Mouse (Mus musculus): ENCODE measurements around the gene Slc6a9. TPM values are rescaled to one million over a fixed set of nuclear protein-coding genes. Genes with fewer than 3 reads are reported as not detected.

Gene Slc6a9
- total RNA-seq, 1 experiment from 2014 or later: not detected

GRCm38 (mm10) chr4:117836204-117836767, 2.0 kb downstream of the Slc6a9 start:
- peak; percentile 55 for ATAC-seq (ENCODE audit: extremely low read depth, insufficient number of reproducible peaks, low FRiP score, poor library complexity, severe bottlenecking)

- ATAC-seq (ENCODE audit: extremely low read depth, insufficient number of reproducible peaks, low FRiP score, poor library complexity, severe bottlenecking): no peak
Observed at GRCm38 (mm10) chr4:117837271-117837670, 3.0 kb downstream of the Slc6a9 start.

GRCm38 (mm10) chr4:117839366-117839765, 5.1 kb downstream of the Slc6a9 start:
- no peak for ATAC-seq (ENCODE audit: extremely low read depth, insufficient number of reproducible peaks, low FRiP score, poor library complexity, severe bottlenecking)

DNA sequence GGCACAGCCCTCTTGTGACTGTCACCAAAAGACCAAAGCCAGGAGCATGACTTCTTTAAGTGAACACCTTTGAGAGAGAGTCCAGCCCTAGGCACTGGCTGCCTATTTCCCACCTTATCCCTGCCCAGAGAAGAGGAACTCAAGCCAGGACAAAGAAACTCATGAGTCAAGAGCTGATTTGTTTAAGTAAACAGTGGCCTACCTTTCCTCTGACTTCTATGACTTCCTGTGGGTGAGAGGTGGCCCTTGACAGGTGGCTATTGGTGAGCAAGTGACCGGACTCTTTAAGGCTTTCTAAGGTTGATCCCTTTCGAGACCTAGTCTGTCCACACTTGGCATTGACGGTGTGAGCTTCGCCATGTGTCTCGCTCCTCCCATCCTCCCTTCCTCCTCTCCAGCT, 6.5 kb downstream of the Slc6a9 start:
- no peak for ATAC-seq (ENCODE audit: extremely low read depth, insufficient number of reproducible peaks, low FRiP score, poor library complexity, severe bottlenecking)

- no peak for ATAC-seq (ENCODE audit: extremely low read depth, insufficient number of reproducible peaks, low FRiP score, poor library complexity, severe bottlenecking)
Observed at GRCm38 (mm10) chr4:117841566-117841965, 7.3 kb downstream of the Slc6a9 start.

DNA sequence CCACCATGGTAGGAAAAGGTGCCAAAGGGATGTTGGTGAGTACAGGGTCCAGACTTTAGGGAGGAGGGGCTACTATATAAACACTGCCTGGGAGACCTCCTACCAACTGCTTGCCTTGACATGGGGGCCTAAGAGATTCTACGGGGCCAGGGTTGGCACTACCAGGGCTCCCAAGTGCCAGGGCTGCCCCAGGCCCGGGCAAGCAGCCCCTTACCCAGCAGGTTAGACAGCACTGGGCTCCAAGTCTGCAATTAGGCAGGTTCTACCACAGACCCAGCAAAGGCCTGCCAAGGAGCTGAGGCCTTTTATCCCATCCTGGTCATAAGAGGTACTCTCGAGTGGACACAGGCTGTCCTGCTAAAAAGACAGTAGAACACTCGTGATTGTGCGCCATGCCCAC, 8.8 kb downstream of the Slc6a9 start:
- no peak for ATAC-seq (ENCODE audit: extremely low read depth, insufficient number of reproducible peaks, low FRiP score, poor library complexity, severe bottlenecking)

DNA sequence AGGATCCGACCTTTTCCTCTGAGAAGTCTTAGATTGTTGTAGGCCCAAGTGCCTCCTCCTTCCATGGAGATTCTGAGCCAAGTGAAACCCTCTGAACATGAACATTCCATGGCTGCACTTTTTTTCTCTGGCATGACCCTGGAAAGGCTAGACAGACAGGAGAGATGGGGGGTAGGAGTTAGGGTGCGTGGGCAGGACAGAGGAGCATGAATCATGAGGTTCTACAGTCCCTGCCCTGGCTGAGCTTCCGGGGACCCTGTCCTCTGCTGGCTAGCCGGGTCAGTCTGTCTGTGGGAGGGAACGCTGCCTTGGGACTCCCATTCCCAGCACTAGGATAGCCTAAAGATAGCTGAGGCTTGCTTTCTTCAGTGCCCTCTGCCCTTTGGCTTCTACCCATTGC, 10.2 kb downstream of the Slc6a9 start:
- no peak for ATAC-seq (ENCODE audit: extremely low read depth, insufficient number of reproducible peaks, low FRiP score, poor library complexity, severe bottlenecking)

DNA sequence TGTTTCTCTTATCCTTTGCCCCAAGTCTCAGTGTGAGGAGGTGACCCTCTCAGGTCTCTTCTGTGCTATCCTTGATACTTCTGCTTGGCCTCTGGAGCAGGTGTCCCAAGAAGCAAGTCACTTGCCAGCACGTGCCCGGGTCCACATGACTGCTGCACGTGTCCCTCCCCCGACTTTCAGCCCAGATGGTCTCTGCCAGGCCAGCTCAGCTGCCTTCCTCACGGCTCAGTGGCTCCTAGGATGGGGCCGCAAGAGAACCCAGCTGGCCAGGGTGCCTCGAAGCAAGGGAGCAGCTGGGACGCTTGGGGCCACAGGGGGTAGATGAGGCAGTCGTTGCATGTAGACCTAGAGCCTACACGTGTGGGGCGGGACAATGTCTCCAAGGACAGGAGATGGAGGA, 11.0 kb downstream of the Slc6a9 start:
- ATAC-seq (ENCODE audit: extremely low read depth, insufficient number of reproducible peaks, low FRiP score, poor library complexity, severe bottlenecking): no peak

GRCm38 (mm10) chr4:117846261-117846660, 12.0 kb downstream of the Slc6a9 start:
- no peak for ATAC-seq (ENCODE audit: extremely low read depth, insufficient number of reproducible peaks, low FRiP score, poor library complexity, severe bottlenecking)

GRCm38 (mm10) chr4:117847011-117847410, 12.7 kb downstream of the Slc6a9 start:
- ATAC-seq (ENCODE audit: extremely low read depth, insufficient number of reproducible peaks, low FRiP score, poor library complexity, severe bottlenecking): no peak

DNA sequence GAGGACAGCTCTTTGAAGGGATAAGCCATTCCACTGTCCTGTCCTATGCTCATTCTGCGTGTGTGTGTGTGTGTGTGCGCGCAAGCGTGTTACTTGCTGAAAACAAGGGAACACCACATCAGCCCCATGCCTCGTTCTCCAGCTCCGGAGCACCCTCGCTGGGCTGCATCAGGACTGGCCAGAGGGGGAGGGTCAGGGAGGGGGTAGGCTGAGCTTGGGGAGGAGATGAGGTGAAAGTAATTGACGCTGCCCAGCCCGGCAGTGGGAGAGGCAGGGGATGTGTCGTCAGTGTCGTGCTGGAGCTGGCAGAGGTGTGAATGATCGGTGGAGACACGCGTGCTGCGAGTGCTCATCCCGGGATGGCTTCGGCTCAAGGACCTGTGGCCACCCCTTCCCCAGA, 14.8 kb downstream of the Slc6a9 start:
- no peak for ATAC-seq (ENCODE audit: extremely low read depth, insufficient number of reproducible peaks, low FRiP score, poor library complexity, severe bottlenecking)

GRCm38 (mm10) chr4:117849506-117849905, 15.2 kb downstream of the Slc6a9 start:
- no peak for ATAC-seq (ENCODE audit: extremely low read depth, insufficient number of reproducible peaks, low FRiP score, poor library complexity, severe bottlenecking)

GRCm38 (mm10) chr4:117850176-117850575, 15.9 kb downstream of the Slc6a9 start:
- ATAC-seq (ENCODE audit: extremely low read depth, insufficient number of reproducible peaks, low FRiP score, poor library complexity, severe bottlenecking): no peak

DNA sequence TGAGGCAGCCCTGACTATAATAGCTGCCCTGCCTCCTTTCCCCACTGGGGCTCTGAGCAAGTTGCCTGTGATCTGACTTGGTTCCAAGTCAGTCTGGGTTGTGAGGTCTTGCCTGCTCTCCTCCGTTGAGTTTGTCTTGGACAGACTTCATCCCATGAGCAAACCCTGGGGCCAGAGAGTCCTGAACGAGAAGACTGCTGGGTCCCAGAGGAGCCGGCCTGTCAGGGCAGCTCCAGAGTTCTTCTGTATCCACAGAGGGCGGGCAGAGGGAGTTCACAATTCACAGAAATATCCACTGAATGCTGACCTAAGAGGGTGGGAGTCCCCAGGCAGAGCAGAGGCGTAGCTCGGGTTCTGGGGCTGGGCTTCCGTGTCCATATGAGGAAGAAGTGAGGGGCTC, 16.6 kb downstream of the Slc6a9 start:
- no peak for ATAC-seq (ENCODE audit: extremely low read depth, insufficient number of reproducible peaks, low FRiP score, poor library complexity, severe bottlenecking)

- no peak for ATAC-seq (ENCODE audit: extremely low read depth, insufficient number of reproducible peaks, low FRiP score, poor library complexity, severe bottlenecking)
Observed at GRCm38 (mm10) chr4:117852152-117852868, 18.0 kb downstream of the Slc6a9 start.

GRCm38 (mm10) chr4:117855146-117855545, 20.8 kb downstream of the Slc6a9 start:
- ATAC-seq (ENCODE audit: extremely low read depth, insufficient number of reproducible peaks, low FRiP score, poor library complexity, severe bottlenecking): no peak

GRCm38 (mm10) chr4:117858794-117859193, 24.5 kb downstream of the Slc6a9 start:
- peak; percentile 17; the same call in 1 of the 2 replicates for ATAC-seq (ENCODE audit: extremely low read depth, insufficient number of reproducible peaks, low FRiP score, poor library complexity, severe bottlenecking)

GRCm38 (mm10) chr4:117860570-117860969, 26.3 kb downstream of the Slc6a9 start:
- no peak for ATAC-seq (ENCODE audit: extremely low read depth, insufficient number of reproducible peaks, low FRiP score, poor library complexity, severe bottlenecking)

DNA sequence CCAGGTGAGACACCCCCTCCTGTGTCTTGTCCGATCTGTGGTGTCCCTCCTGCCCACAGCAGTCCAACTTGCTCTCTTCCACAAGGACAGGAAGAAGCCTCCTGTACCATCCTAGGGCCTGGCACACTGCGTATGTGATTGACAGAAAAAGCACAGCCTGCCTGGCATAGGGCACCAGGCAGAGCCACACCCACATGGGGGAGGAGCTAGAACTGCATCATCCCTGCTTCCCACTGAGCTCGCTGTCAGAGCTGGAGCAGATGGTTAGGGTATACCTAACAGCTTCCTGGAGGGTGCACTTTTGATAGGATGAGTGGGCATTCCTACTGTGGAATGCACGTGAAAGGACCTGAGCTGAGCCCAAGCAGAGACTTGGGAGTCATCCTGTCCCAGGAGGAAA, 28.5 kb downstream of the Slc6a9 start:
- no peak for ATAC-seq (ENCODE audit: extremely low read depth, insufficient number of reproducible peaks, low FRiP score, poor library complexity, severe bottlenecking)

DNA sequence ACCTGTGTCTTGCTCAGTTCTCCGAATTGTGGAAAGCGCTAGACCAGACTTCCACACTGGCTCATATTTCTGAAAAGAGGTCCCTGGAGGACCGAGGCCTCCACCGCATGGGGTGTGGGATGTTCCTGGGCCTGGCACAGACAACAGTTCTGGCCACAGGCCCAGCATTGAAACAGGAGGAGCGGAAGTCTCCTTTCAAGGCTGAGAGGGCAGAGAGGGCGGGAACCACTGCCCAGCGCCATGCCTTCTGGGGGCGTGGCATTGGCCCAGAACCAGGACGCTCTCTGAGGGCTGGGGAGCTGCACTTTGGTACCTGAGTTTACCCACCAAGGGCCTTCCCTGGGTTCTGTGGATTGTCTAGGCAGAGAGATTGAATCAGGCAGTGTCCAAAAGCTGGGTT, 31.8 kb downstream of the Slc6a9 start:
- ATAC-seq (ENCODE audit: extremely low read depth, insufficient number of reproducible peaks, low FRiP score, poor library complexity, severe bottlenecking): 0 out of 2 replicates have a peak, but pooled peaks have one; percentile 37

DNA sequence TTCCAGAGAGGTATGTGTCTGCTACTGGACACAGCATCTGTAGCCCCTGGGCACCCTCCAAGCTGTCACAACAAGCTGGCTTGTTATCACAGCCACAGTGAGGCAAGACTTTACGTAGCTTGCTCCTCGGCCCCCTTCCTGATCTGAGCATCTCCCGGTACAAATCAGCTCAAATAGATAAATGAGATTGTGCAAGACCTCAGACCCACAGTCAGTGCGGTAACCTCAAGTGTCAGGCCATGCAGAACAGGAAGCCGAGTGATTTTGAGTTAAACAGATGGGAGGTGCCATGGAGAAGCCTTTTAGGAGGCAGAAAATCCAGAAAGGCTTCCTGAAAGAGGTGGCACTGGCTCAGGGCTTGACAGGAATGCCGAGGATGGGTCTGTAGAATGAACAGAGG, 32.7 kb downstream of the Slc6a9 start:
- no peak for ATAC-seq (ENCODE audit: extremely low read depth, insufficient number of reproducible peaks, low FRiP score, poor library complexity, severe bottlenecking)
